In the genomic region with DNA sequence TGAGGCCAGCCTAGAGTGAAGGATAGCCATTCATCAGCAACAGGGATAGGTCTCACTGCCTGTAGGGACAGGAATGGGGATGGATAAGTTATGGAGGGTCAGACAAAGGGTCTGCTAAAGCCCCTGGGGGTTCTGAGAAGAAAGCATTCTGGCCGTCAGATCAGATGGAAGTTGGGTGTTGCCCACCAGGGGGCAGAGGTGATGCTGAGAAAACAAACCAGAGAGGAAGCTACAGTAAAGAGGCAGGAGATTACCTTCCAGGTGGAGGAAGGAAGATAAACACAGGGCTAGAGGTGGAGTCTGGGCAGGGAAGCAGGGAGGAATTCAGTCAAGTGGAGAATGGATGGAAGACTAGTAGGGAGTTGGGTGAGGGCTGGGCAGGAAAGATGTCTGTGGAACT, we compare ENCODE assay signal across 10 mouse cellular contexts. TPM values are rescaled to one million over a fixed set of nuclear protein-coding genes. Genes with fewer than 3 reads are reported as not detected.
A peak's percentile ranks its signal among the peaks of the same experiment; 100 is the strongest.
DNase-seq lines count a peak whose midpoint lies in the region; ATAC-seq and TF ChIP-seq lines count a peak whose summit lies in the region.
"Had no signal": no experiment of that assay in that cellular context is flagged by ENCODE, and none has a peak within 500 bp of the region (broad histone marks: within the 10 kb centered on the region; RNA-seq: fewer than 3 reads in every experiment).

No protein-coding gene starts in this region.

- H3K4me3 ChIP-seq in lung, embryonic 14.5 days (ENCODE audit: low read depth, low read length): no peak overlapping the region
- H3K4me3 ChIP-seq in neural tube, embryonic 15.5 days (replicated peaks): no peak overlapping the region

- H3K36me3 ChIP-seq in lung, embryonic 14.5 days (ENCODE audit: insufficient read depth): no peaks in the 10 kb centered on the region
- no peaks in the 10 kb centered on the region for H3K36me3 ChIP-seq in neural tube, embryonic 15.5 days

- DNase-seq in cerebellum, postnatal 10 days: peak; percentile 47 to 48
- DNase-seq in cerebellum, postnatal 36 days: no peak
- DNase-seq in lung, embryonic 14.5 days: peak; percentile 34
- no peak for DNase-seq in lung, adult 18-20 months
- peak; percentile 61 for DNase-seq in embryo, embryonic 10.5 days (ENCODE audit: low spot score)
- DNase-seq in mesoderm, embryonic 11.5 days (ENCODE audit: low read depth, low spot score): peak; percentile 53
- no peak for DNase-seq in left cerebral cortex, postnatal 25 days (ENCODE audit: low spot score in 2 of 2)
- DNase-seq: cerebellum, adult 11-12 months; right cerebral cortex, postnatal 14 days had no signal

- H3K4me2 ChIP-seq in lung, embryonic 14.5 days: no peak overlapping the region
- no peak overlapping the region for H3K4me2 ChIP-seq in neural tube, embryonic 15.5 days

- H3K27ac ChIP-seq in lung, embryonic 14.5 days (ENCODE audit: low read depth): no peak overlapping the region
- no peak overlapping the region for H3K27ac ChIP-seq in neural tube, embryonic 15.5 days (replicated peaks)

- intact Hi-C loops in left cerebral cortex, postnatal 25 days (cut with DNase I): no loop called here

- TF ChIP-seq CTCF in lung, embryonic 14.5 days (IDR thresholded peaks at IDR 0.05; ENCODE audit: low read depth): peak; percentile 55

- WGBS in lung, embryonic 14.5 days: 8% methylated on average over 1 of the region's 1 CpGs
- 3% methylated on average over 1 of the region's 1 CpGs for WGBS in neural tube, embryonic 15.5 days

- no peak for ATAC-seq in lung, embryonic 14.5 days (ENCODE audit: insufficient read depth)
- ATAC-seq in neural tube, embryonic 15.5 days (ENCODE audit: low FRiP score): no peak

- H3K4me1 ChIP-seq in lung, embryonic 14.5 days (ENCODE audit: insufficient read depth): no peaks in the 10 kb centered on the region
- peaks cover 20% of the 10 kb centered on the region for H3K4me1 ChIP-seq in neural tube, embryonic 15.5 days

- H3K27me3 ChIP-seq in lung, embryonic 14.5 days (ENCODE audit: insufficient read depth, low read length): no peaks in the 10 kb centered on the region
- H3K27me3 ChIP-seq in neural tube, embryonic 15.5 days (replicated peaks): no peaks in the 10 kb centered on the region

- no peak overlapping the region for H3K9ac ChIP-seq in lung, embryonic 14.5 days
- H3K9ac ChIP-seq in neural tube, embryonic 15.5 days (replicated peaks): no peak overlapping the region

- H3K9me3 ChIP-seq in lung, embryonic 14.5 days (ENCODE audit: low read depth, low read length): no peaks in the 10 kb centered on the region
- H3K9me3 ChIP-seq in neural tube, embryonic 15.5 days (replicated peaks): no peaks in the 10 kb centered on the region

RNA-seq across cellular contexts. Expression of a gene that starts 33.9 kb away (rescaled TPM):
- polyA plus RNA-seq in lung, embryonic 14.5 days (2014; fragmentation: Nextera tagmentation; extraction: Ambion mirVana): not detected in 2 replicates
- polyA plus RNA-seq in neural tube, embryonic 15.5 days (2015; fragmentation: Nextera tagmentation; extraction: Ambion mirVana): 0.68 and 1.0 TPM in 2 replicates
- total RNA-seq in left cerebral cortex, postnatal 25 days (2021): 10 to 100 TPM; 20.6 to 24.4 TPM

Comparison
In these comparisons a context has a peak if more than half of its experiments do, and no peak if none do; other contexts are left out.
1. DNase-seq: peak in cerebellum, postnatal 10 days (2 of 2), lung, embryonic 14.5 days (single experiment), embryo, embryonic 10.5 days (single experiment) and mesoderm, embryonic 11.5 days (single experiment); none in cerebellum, postnatal 36 days (0 of 2), lung, adult 18-20 months (0 of 2) and left cerebral cortex, postnatal 25 days (0 of 2).